Mouse (Mus musculus) layer of hippocampus, adult 8-10 months (tissue): ENCODE measurements around the gene Slc36a4. TPM values are rescaled to one million over a fixed set of nuclear protein-coding genes. Genes with fewer than 3 reads are reported as not detected.

Experiments
- DNase-seq, 2 experiments: peaks; one replicate each; pipeline ENCODE4 v3.0.0; 2022; ENCODE audit warnings: low spot score in 2 of 2
- total RNA-seq, 4 experiments: library from RNA; stranded (reverse); gene quantifications; 2 replicates each; pipeline ENCODE4 v1.2.4; 2022

Gene Slc36a4
- total RNA-seq, 4 experiments from 2014 or later: 40.4 to 48.4 (median 43.7) TPM

DNA sequence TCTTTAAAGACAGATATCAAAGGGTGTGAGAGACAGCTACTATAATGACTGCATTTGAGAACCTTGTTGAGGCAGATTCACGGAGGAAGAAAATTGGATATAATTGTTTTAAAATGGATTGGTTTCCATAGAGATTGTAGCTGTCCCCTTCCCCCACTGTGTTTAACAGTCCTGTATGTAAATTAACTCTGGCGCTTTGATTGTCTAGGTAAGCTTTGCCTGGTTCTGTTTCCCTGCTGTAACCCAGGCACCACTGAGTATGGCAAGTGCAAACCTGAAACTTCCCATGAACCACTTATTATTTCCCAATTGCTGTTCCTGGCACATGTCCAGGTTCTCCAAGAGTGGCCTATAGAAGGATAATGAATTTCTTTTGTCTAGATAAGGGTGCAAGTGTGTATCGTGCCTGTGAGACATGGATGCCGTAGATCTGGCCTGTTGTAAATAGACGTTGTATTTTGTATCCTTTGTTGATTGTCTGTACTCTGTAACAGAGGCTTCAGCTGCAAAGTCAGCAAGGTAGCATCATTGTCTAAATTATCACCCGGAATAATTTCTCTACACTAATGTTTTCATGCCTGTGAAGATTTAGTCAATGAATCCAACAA is 11.8 kb downstream of the Slc36a4 start:
- DNase-seq: no peak

DNA sequence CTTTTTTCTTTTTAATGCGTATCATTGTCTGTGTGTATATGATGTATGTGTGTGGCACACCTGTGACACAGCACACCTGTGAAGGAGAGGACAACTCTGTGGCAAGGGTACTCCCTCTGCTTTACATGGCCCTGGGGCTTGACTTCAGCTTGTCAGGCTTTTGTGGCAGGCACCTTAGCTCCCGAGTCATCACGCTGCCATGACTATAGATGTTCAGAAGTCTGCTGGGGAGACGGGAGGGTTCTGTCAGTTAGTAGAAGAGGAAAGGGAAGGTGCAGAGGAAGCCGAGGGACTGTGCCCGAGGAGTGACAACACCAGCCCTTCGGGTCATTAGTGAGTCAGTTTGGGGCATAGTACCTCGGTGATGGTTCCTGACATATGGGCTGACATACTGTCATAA is 13.0 kb downstream of the Slc36a4 start:
- no peak for DNase-seq

DNA sequence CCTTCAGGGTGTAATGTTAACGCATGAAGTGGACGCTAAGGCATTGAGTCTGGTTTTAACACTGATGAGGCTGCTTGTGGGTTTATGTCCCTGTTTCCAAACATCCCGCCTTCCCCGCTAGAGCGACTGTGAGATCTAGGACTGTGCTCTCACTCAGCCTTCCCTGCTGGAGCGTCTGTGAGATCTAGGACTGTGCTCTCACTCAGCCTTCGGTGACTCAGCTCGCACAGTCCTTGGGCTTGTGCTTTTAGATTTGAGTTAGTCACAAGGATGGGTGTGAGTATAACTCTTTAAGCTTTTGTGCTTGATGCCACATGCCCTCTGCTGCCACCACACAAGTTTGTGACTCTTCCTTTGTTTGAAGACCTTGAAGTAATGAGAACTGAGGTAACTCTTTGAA is 17.6 kb downstream of the Slc36a4 start:
- DNase-seq: no peak

DNA sequence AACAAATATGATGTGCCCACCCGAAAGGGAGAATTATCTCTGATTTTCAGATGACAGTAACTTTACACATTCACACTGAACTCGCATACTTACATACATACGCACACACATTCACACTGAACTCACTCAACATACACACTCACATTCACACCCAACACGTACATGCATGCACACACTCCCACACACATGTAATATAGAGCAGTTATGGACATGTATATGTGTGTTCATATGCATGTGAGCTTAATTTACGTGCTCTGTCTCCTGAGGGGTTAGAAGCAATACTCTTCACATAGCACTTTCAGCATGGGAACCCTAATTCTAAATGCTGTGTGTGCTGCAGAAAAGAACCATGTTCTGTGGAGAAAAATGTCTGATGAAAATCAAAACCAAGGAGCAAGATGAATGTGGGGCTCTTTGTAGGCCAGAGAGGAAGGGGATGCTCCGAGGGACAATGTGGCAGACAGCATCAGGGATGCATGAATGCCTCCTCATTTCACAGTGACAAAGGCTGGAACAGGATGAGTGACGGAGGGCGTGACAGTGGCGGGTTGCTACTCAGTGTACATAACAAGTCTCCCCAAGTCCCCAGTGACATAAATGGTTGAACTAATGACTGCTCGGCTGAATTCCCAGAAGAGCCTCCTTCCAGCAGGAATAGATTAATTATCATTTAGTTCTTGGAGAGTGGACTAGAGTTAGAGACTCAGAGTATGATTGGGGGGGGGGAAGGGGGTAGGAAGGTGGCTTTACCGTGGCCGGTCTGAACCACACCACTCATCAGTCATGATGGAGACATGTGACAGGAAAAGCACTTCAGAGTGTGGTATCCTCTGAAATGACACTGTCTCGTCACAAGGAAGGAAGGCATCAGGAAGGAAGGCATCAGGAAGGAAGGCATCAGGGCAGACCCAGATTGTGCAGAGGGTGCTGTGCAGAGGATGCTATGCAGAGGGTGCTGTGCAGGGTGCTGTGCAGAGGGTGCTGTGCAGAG is 22.5 kb downstream of the Slc36a4 start:
- no peak for DNase-seq

GRCm38 (mm10) chr9:15734056-15734866 is 24.7 kb downstream of the Slc36a4 start:
- DNase-seq: no peak

GRCm38 (mm10) chr9:15734867-15735131 is 25.3 kb downstream of the Slc36a4 start:
- no peak for DNase-seq

DNA sequence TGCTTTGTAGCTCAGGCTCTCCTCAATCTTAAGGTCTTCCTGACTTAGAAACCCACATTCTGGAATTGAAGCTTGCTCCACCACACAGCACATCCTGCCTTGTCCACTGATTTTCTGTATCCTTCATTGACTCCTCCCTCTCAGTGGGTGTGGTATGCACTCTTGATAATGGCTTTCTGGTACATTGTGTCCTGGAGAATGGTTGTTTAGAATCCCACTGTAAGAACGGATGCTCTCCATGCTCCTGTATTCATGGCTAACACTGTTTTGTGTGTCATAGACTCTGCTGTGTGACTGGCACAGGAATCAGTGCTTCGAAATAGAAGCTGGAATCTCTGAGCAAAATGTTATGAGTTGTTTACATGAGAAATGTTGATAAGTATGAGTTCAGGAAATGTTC is 28.0 kb downstream of the Slc36a4 start:
- DNase-seq: no peak

GRCm38 (mm10) chr9:15741428-15741827 is 31.9 kb downstream of the Slc36a4 start:
- no peak for DNase-seq

DNA sequence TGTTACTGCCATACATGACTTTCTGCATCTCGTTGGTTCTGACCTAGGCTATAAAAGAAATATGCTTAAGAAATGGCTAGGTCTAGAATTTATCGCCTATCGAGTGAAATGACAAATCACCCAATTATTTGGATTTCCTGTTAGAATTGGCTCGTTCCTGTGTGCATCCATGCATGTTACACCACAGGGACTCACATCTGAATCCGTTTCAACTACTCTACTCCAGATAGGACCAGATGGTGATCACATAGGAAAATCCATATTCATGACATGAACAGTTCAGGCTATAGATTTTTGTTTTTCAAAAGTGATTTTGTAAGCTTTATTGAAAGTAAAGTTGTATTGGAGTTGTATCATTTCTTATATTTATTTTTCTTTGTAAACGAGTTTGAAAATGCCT is 32.4 kb downstream of the Slc36a4 start:
- DNase-seq: no peak

DNA sequence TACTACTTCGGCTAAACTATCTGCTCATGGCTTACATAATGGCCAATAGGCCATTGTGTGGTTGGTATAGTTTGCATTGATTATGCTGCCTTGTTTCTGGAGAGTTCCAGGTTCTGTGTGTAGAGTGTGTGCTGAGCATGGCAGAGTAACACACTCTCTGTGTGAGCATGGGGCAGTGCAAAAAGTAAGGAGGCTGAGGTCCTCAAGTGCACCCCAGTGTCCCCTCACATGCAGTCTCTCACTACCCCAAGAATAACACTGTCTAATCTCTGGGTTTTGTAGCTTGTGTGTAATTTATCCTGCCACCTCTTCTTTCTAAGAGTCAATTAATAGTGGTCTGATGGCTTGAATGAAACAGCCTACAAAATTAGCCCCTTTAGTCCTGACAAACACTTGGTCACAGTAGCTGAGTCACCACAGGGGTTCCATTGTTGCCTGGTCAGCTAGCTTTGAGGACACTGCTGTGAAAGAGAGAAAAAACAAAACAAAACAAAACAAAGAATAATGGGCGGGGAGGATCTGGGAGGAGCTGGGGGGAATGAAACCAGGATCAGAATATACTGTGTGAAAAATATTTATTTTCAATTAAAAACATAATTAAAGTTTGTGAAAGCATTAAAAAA is 36.6 kb downstream of the Slc36a4 start:
- DNase-seq: no peak

GRCm38 (mm10) chr9:15746636-15747035 is 37.1 kb downstream of the Slc36a4 start:
- DNase-seq: no peak

DNA sequence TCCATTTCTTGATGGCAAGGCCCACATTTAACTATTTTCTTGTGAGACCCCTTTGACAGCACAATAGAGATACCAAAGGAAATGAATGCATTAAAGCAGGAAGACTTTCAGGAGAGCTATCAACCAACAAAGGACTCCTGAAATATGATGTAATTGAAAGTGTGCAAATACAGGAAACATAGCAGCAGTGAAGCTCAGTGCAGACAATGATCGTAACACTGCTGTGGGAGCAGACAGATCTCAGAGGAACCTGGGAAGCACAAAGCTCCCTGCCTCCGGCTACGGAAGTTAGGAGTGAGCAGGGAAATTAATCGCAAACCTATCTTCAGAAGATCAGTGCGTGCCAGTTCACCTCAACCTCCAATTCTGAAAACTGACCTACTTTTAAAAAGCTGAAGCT is 38.8 kb downstream of the Slc36a4 start:
- DNase-seq: no peak

DNA sequence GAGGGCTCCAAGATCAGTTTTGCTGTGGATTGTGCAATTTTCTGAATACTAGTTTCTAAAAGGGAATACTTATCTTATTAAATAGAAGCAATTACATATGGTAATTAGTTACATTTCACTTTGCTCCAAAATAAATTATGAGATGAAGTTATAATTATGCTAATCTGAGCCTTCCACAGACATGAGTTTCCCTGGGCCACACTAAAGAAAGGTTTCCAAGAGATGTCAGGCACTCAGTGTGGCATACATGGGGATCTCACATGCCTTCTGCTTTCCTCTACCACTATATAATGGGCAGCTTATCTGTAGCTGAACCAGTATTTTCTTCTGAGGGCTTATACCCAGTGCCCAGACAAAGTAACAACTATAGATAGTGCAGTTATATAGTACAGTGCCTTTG is 49.8 kb downstream of the Slc36a4 start:
- DNase-seq: no peak

DNA sequence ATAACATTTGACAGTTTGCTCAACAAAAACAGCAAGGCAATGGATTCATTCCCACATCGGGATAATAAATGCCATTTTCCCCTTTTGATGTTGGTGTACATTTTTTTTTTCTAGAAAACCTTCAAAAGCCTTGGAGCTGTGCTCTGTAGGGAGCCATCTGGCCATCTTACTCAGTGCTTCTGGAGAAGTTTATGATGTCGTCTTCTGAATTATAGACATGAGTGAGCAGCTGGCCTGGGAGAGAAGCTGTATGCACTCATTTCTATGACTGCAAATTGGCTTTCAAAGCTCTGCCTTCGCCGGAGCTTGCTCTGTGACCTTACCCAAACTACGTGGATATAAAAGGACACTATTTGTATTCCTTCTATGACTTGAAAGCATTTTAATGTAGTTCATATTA is 56.8 kb downstream of the Slc36a4 start:
- DNase-seq: no peak

GRCm38 (mm10) chr9:15766821-15767220 is 57.3 kb downstream of the Slc36a4 start:
- DNase-seq: no peak

GRCm38 (mm10) chr9:15772766-15773165 is 63.2 kb downstream of the Slc36a4 start:
- no peak for DNase-seq

- no peak for DNase-seq
Observed at GRCm38 (mm10) chr9:15773426-15773825, 63.9 kb downstream of the Slc36a4 start.

DNA sequence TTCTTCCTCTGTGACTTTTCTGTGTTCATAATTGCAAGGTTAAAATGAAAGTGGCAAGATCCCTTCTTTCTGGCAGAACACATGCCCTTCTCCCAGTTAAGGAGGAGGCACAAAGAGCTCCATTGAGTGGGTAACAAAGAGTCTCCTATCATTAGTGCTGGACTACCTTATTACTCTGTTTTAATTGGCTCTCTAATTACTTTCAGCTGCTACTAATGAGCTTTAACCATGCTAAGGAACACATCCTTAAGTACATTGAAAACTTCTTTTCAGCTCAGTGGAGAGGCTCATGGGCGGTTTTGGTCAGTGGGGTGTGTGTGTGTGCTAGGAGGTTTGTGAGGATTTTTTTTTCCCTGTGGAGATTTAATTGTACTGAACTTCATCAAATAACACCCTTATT is 65.4 kb downstream of the Slc36a4 start:
- no peak for DNase-seq

- DNase-seq: no peak
Observed at GRCm38 (mm10) chr9:15781936-15782335, 72.4 kb downstream of the Slc36a4 start.

GRCm38 (mm10) chr9:15786192-15786591 is 76.7 kb downstream of the Slc36a4 start:
- DNase-seq: no peak

GRCm38 (mm10) chr9:15786610-15787009 is 77.1 kb downstream of the Slc36a4 start:
- DNase-seq: no peak

DNA sequence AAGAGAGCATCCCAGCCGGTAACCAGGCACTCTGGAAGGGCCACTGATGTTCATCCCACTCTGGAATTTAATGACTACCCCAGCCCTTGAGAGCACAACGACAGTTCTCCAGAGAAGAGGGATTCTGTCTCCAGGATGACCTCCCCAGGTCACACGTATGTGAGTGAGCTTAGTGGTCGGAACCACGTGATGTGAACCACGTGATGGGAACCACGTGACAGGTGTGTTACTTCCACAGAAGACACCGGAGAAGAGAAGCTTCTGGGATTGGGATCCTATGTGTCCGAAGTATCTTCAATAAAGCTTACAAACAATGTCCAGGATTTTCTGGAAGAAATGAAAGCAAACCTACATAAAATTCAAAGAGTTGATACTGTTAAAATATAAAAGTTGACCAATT is 82.5 kb downstream of the Slc36a4 start:
- DNase-seq: no peak
